Mouse (Mus musculus): ENCODE results near the gene Ifit1bl2.
A peak's percentile ranks its signal among the peaks of the same experiment; 100 is the strongest.

DNA sequence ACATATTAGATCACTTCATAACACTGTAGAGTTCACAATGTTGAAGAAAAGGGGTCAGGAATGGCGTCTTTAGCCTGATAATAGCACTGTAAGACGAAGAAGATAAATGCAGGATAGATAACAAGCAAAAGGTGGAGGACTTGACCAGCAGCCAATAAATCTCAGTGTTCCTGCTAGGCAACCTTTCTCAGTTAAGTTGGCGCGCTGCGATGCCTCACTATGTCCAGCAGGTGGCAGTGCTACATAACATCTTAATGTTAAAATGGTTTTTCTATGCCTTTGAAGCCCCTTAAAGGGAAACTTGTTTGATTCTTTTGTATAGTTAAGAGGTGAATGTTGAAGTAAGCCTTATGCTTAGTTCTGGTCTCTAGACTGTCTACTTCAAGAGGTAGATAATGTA, 25.6 kb upstream of the Ifit1bl2 start:
- TF ChIP-seq CTCF (IDR thresholded peaks at IDR 0.05; ENCODE audit: borderline replicate concordance, insufficient read depth, low read length) (peak; percentile 90; the same call in 1 of the 2 replicates), POLR2A (IDR thresholded peaks at IDR 0.05; ENCODE audit: low read depth, low read length) (no peak)

Data from embryonic fibroblast, embryonic 13.5 days (primary cell).